ENCODE assay signal across 18 mouse cellular contexts in the genomic region with DNA sequence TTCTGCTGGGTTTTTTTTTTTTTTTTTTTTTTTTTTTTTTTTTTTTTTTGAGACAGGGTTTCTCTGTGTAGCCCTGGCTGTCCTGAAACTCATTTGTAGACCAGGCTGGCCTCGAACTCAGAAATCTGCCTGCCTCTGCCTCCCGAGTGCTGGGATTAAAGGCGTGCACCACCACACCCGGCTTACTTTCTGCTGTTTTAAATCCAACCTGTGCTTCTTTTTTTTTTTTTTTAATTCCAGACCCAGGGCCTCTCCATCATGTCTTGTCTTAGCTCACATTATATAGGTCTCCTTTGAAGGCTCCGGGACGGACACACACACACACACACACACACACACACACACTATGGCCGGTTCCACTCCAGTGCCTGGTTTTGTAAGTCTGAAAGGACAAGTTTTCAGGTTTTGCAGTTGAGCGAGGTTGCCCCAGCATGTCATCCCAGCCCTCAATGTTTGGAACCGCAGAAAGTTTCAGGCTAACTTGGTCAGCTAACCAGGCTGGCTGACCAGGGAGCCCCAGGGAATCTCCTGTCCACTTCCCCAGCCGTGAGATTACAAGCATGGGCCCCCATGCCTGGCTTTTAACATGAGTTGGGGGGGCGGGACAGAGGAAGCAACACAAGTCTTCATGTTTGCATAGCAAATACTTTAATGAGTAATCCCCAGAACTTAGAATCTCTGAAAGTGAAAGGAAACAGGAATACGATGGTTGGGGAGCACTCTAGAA. TPM values are rescaled to one million over a fixed set of nuclear protein-coding genes. Genes with fewer than 3 reads are reported as not detected.
DNase-seq lines count a peak whose midpoint lies in the region; ATAC-seq and TF ChIP-seq lines count a peak whose summit lies in the region.
"Had no signal": no experiment of that assay in that cellular context is flagged by ENCODE, and none has a peak within 500 bp of the region (broad histone marks: within the 10 kb centered on the region; RNA-seq: fewer than 3 reads in every experiment).

No protein-coding gene starts in this region.

- H3K27me3 ChIP-seq in heart, embryonic 10.5 days (ENCODE audit: insufficient read depth, poor library complexity, severe bottlenecking): no peaks in the 10 kb centered on the region
- no peaks in the 10 kb centered on the region for H3K27me3 ChIP-seq in heart, adult 2 months (ENCODE audit: control insufficient read depth, insufficient read depth, low read length)
- no peaks in the 10 kb centered on the region for H3K27me3 ChIP-seq in liver, adult 2 months (ENCODE audit: control insufficient read depth, insufficient read depth, low read length)
- no peaks in the 10 kb centered on the region for H3K27me3 ChIP-seq in MEL (ENCODE audit: control insufficient read depth in 1 of 2, insufficient read depth in 2 of 2, low read length in 2 of 2)
- H3K27me3 ChIP-seq in liver, embryonic 16.5 days (ENCODE audit: control insufficient read depth, insufficient read depth, low read depth, low read length): no peaks in the 10 kb centered on the region
- H3K27me3 ChIP-seq: forebrain, embryonic 15.5 days; neural tube, embryonic 15.5 days; Patski had no signal

- peak overlapping the region; percentile 24 for H3K4me2 ChIP-seq in liver, embryonic 16.5 days (ENCODE audit: low read depth, low read length)
- H3K4me2 ChIP-seq: forebrain, embryonic 15.5 days; neural tube, embryonic 15.5 days had no signal

- no peaks in the 10 kb centered on the region for H3K79me2 ChIP-seq in heart, adult 2 months (replicated peaks; ENCODE audit: control insufficient read depth, insufficient read depth, low read length)
- no peaks in the 10 kb centered on the region for H3K79me2 ChIP-seq in liver, adult 2 months (ENCODE audit: control insufficient read depth, insufficient read depth, low read length)
- no peaks in the 10 kb centered on the region for H3K79me2 ChIP-seq in MEL (ENCODE audit: control insufficient read depth, insufficient read depth, low read length, poor library complexity)

- no peak for DNase-seq in heart, embryonic 10.5 days (ENCODE audit: low spot score)
- DNase-seq in heart, adult 2 months: no peak
- DNase-seq in liver, adult 2 months (ENCODE audit: extremely low read depth, low read depth, low spot score): no peak
- DNase-seq in liver (no peak), MEL (ENCODE audit: low read depth, low spot score) (no peak)
- no peak for DNase-seq in layer of hippocampus, postnatal 14 days (ENCODE audit: low spot score in 2 of 2)
- DNase-seq in layer of hippocampus, adult 2 months (ENCODE audit: low spot score in 2 of 2): no peak
- DNase-seq: cerebellum, postnatal 14 days; kidney, adult 2 months; kidney, postnatal 4 days; layer of hippocampus, postnatal 36 days; thymus, postnatal 36 days had no signal

- H3K4me1 ChIP-seq in heart, embryonic 10.5 days: peaks cover 20% of the 10 kb centered on the region
- no peaks in the 10 kb centered on the region for H3K4me1 ChIP-seq in heart, adult 2 months (ENCODE audit: control insufficient read depth, insufficient read depth, low read length)
- H3K4me1 ChIP-seq in liver, adult 2 months (ENCODE audit: control insufficient read depth, insufficient read depth, low read length): 0 out of 2 replicates have a peak, but pooled peaks cover 1% of the 10 kb centered on the region
- peaks cover 0 to 11% of the 10 kb centered on the region in 2 experiments; a peak in 2 of 4 replicates for H3K4me1 ChIP-seq in MEL (ENCODE audit: control insufficient read depth in 1 of 2, insufficient read depth in 2 of 2, low read length in 2 of 2)
- H3K4me1 ChIP-seq in liver, embryonic 16.5 days (ENCODE audit: control insufficient read depth, low read depth, low read length): peaks cover 3% of the 10 kb centered on the region

- WGBS in heart, embryonic 10.5 days: 75% methylated on average over 12 of the region's 12 CpGs
- WGBS in heart, adult 2 months: 73% methylated on average over 12 of the region's 12 CpGs
- 76% methylated on average over 12 of the region's 12 CpGs for WGBS in liver, adult 2 months
- WGBS in liver, embryonic 16.5 days (ENCODE audit: insufficient replicate concordance): 43% methylated on average over 12 of the region's 12 CpGs

- peak overlapping the region; percentile 67; the same call in 1 of the 2 replicates for H3K27ac ChIP-seq in heart, embryonic 10.5 days
- H3K27ac ChIP-seq in heart, adult 2 months: no peak overlapping the region
- H3K27ac ChIP-seq in liver, adult 2 months (replicated peaks; ENCODE audit: insufficient read depth, low read depth, low read length): peak overlapping the region; percentile 28; the same call in 1 of the 2 replicates
- peak overlapping the region; percentile 77 for H3K27ac ChIP-seq in MEL (ENCODE audit: control insufficient read depth, low read depth, low read length)
- peak overlapping the region; percentile 12 for H3K27ac ChIP-seq in liver, embryonic 16.5 days (ENCODE audit: low read length)
- H3K27ac ChIP-seq in layer of hippocampus, adult 2 months: no peak overlapping the region
- H3K27ac ChIP-seq: embryonic facial prominence, embryonic 10.5 days; forebrain, embryonic 15.5 days; neural tube, embryonic 15.5 days had no signal

- no peak for TF ChIP-seq EP300 in heart, adult 2 months (IDR thresholded peaks at IDR 0.05; ENCODE audit: insufficient read depth, low read depth, low read length)
- no peak for TF ChIP-seq EP300 in MEL (IDR thresholded peaks at IDR 0.05; ENCODE audit: low read depth in 1 of 2, low read length in 2 of 2)

- ATAC-seq in liver, embryonic 16.5 days (ENCODE audit: low read depth): no peak
- ATAC-seq: forebrain, embryonic 15.5 days; Patski had no signal

- no peak for TF ChIP-seq RAD21 in MEL (IDR thresholded peaks at IDR 0.05; ENCODE audit: low read depth, low read length)

- no peak overlapping the region for H3K9ac ChIP-seq in heart, adult 2 months (ENCODE audit: low read depth, low read length)
- H3K9ac ChIP-seq in liver, adult 2 months (ENCODE audit: low read depth, low read length): no peak overlapping the region
- peak overlapping the region; percentile 41 for H3K9ac ChIP-seq in MEL (ENCODE audit: control insufficient read depth, low read depth, low read length, poor library complexity, severe bottlenecking)
- H3K9ac ChIP-seq in liver, embryonic 16.5 days (ENCODE audit: low read depth, low read length): no peak overlapping the region
- H3K9ac ChIP-seq: forebrain, embryonic 15.5 days; neural tube, embryonic 15.5 days had no signal

- no peak overlapping the region for H3K4me3 ChIP-seq in heart, embryonic 10.5 days
- no peak overlapping the region for H3K4me3 ChIP-seq in heart, adult 2 months
- no peak overlapping the region for H3K4me3 ChIP-seq in liver, adult 2 months (ENCODE audit: insufficient read depth, low read depth, low read length)
- H3K4me3 ChIP-seq in MEL (ENCODE audit: control insufficient read depth in 1 of 2, insufficient read depth in 1 of 2, low read depth in 2 of 2, low read length in 2 of 2): peak overlapping the region; percentile 36 to 47
- H3K4me3 ChIP-seq in liver, embryonic 16.5 days (ENCODE audit: low read depth, low read length): peak overlapping the region; percentile 7; the same call in 1 of the 2 replicates
- H3K4me3 ChIP-seq in layer of hippocampus, adult 2 months: no peak overlapping the region
- H3K4me3 ChIP-seq: embryonic facial prominence, embryonic 10.5 days; erythroblast, embryonic 14.5 days; forebrain, embryonic 15.5 days; neural tube, embryonic 15.5 days had no signal

- H3K9me3 ChIP-seq in heart, embryonic 10.5 days: peaks cover 5% of the 10 kb centered on the region; the same call in 1 of the 2 replicates
- no peaks in the 10 kb centered on the region for H3K9me3 ChIP-seq in MEL (replicated peaks; ENCODE audit: insufficient read depth, low read length)
- H3K9me3 ChIP-seq in liver, embryonic 16.5 days (replicated peaks; ENCODE audit: control insufficient read depth, low read length): no peaks in the 10 kb centered on the region
- H3K9me3 ChIP-seq: forebrain, embryonic 15.5 days; neural tube, embryonic 15.5 days had no signal

- TF ChIP-seq POLR2A in heart, adult 2 months (IDR thresholded peaks at IDR 0.05; ENCODE audit: insufficient read depth, low read depth, low read length): no peak
- no peak for TF ChIP-seq POLR2A in liver, adult 2 months (IDR thresholded peaks at IDR 0.05; ENCODE audit: extremely low read depth, insufficient read depth, low read length)
- no peak for TF ChIP-seq POLR2A in MEL (IDR thresholded peaks at IDR 0.05; ENCODE audit: control insufficient read depth in 1 of 2, insufficient read depth in 1 of 2, low read depth in 1 of 2, low read length in 2 of 2, poor library complexity in 1 of 2)

- H3K36me3 ChIP-seq in heart, embryonic 10.5 days: no peaks in the 10 kb centered on the region
- H3K36me3 ChIP-seq in heart, adult 2 months (ENCODE audit: control insufficient read depth, insufficient read depth, low read length): no peaks in the 10 kb centered on the region
- H3K36me3 ChIP-seq in liver, adult 2 months (ENCODE audit: control insufficient read depth, insufficient read depth, low read length): no peaks in the 10 kb centered on the region
- peaks cover 0 to 4% of the 10 kb centered on the region in 2 experiments; a peak in 2 of 4 replicates for H3K36me3 ChIP-seq in MEL (ENCODE audit: control insufficient read depth in 1 of 2, insufficient read depth in 2 of 2, low read length in 2 of 2)
- H3K36me3 ChIP-seq in liver, embryonic 16.5 days (ENCODE audit: control insufficient read depth, insufficient read depth): no peaks in the 10 kb centered on the region
- H3K36me3 ChIP-seq: embryonic facial prominence, embryonic 10.5 days; forebrain, embryonic 15.5 days; neural tube, embryonic 15.5 days had no signal

- TF ChIP-seq CTCF in heart, adult 2 months (IDR thresholded peaks at IDR 0.05): no peak
- TF ChIP-seq CTCF in liver, adult 2 months (IDR thresholded peaks at IDR 0.05; ENCODE audit: low read depth, low read length): no peak
- TF ChIP-seq CTCF in MEL (IDR thresholded peaks at IDR 0.05 in 2 of 3, conservative IDR thresholded peaks at IDR 0.05 in 1 of 3; ENCODE audit: control insufficient read depth in 1 of 3, insufficient read depth in 1 of 3, low read depth in 2 of 3, low read length in 3 of 3, poor library complexity in 1 of 3, severe bottlenecking in 1 of 3): no peak
- no peak for TF ChIP-seq CTCF in layer of hippocampus, adult 2 months (conservative IDR thresholded peaks at IDR 0.05)

- intact Hi-C loops in heart, adult 2 months (cut with DNase I): no loop called here

RNA-seq across cellular contexts. Expression of gene Scarb1, which starts 16.8 kb away (rescaled TPM):
- 73.1 and 94.3 TPM in 2 replicates for polyA plus RNA-seq in heart, embryonic 10.5 days (2016; fragmentation: Nextera tagmentation; extraction: Ambion mirVana)
- total RNA-seq in heart, adult 2 months (2021): 10 to 100 TPM; 23.6 to 27.8 TPM
- 55.5 and 77.5 TPM in 2 replicates for polyA plus RNA-seq in heart, adult 2 months (2012; rRNA removed)
- total RNA-seq in liver, adult 2 months (2014; rRNA removed): 72.4 and 108 TPM in 2 replicates
- 189 and 223 TPM in 2 replicates for polyA plus RNA-seq in liver, adult 2 months (2012; rRNA removed)
- 51.4 and 53.1 TPM in 2 replicates for total RNA-seq in MEL (2012; rRNA removed)
- 10 to 100 TPM in 1 of 2 experiments, not detected in 1; 98.3 TPM for polyA plus RNA-seq in MEL (2012; ENCODE audit: insufficient read depth in 1 of 2, insufficient read length in 2 of 2, low read depth in 1 of 2, low replicate concordance in 2 of 2, missing spikeins in 1 of 2)
- 78.3 and 89.5 TPM in 2 replicates for polyA plus RNA-seq in liver, embryonic 16.5 days (2015; fragmentation: Nextera tagmentation; extraction: Ambion mirVana)
- total RNA-seq in layer of hippocampus, postnatal 14 days (2021): 10 to 100 TPM; 46.1 to 54.3 TPM
- total RNA-seq in layer of hippocampus, adult 2 months (2021): 10 to 100 TPM; 34.5 to 35.1 TPM

RNA-seq across cellular contexts. Expression of gene Gm10382, which starts 31.4 kb away (rescaled TPM):
- 0.34 and 0.67 TPM in 2 replicates for polyA plus RNA-seq in heart, embryonic 10.5 days (2016; fragmentation: Nextera tagmentation; extraction: Ambion mirVana)
- total RNA-seq in heart, adult 2 months (2021): under 1 TPM in 1 of 2 experiments, not detected in 1; 0.21 TPM
- polyA plus RNA-seq in heart, adult 2 months (2012; rRNA removed): 0.12 and 0.23 TPM in 2 replicates
- total RNA-seq in liver, adult 2 months (2014; rRNA removed): 0.13 TPM in 1 of 2 replicates, not detected in the other
- polyA plus RNA-seq in liver, adult 2 months (2012; rRNA removed): 0.16 and 0.24 TPM in 2 replicates
- total RNA-seq in MEL (2012; rRNA removed): 0.65 TPM in 2 replicates
- polyA plus RNA-seq in MEL (2012; ENCODE audit: insufficient read depth in 1 of 2, insufficient read length in 2 of 2, low read depth in 1 of 2, low replicate concordance in 2 of 2, missing spikeins in 1 of 2): under 1 TPM in 1 of 2 experiments, not detected in 1; 0.96 TPM
- 0.18 and 0.27 TPM in 2 replicates for polyA plus RNA-seq in liver, embryonic 16.5 days (2015; fragmentation: Nextera tagmentation; extraction: Ambion mirVana)
- total RNA-seq in layer of hippocampus, postnatal 14 days (2021): under 1 TPM; 0.28 to 0.52 TPM
- total RNA-seq in layer of hippocampus, adult 2 months (2021): not detected
- total RNA-seq: layer of hippocampus, postnatal 36 days had no signal

RNA-seq across cellular contexts. Expression of gene Ubc, which starts 32.3 kb away (rescaled TPM):
- 921 and 966 TPM in 2 replicates for polyA plus RNA-seq in heart, embryonic 10.5 days (2016; fragmentation: Nextera tagmentation; extraction: Ambion mirVana)
- 1,000 to 10,000 TPM in 1 of 2 experiments, 100 to 1,000 TPM in 1; 894 to 1,473 TPM for total RNA-seq in heart, adult 2 months (2021)
- 664 and 1,033 TPM in 2 replicates for polyA plus RNA-seq in heart, adult 2 months (2012; rRNA removed)
- total RNA-seq in liver, adult 2 months (2014; rRNA removed): 634 and 1,049 TPM in 2 replicates
- 990 and 1,297 TPM in 2 replicates for polyA plus RNA-seq in liver, adult 2 months (2012; rRNA removed)
- total RNA-seq in MEL (2012; rRNA removed): 511 and 526 TPM in 2 replicates
- polyA plus RNA-seq in MEL (2012; ENCODE audit: insufficient read depth in 1 of 2, insufficient read length in 2 of 2, low read depth in 1 of 2, low replicate concordance in 2 of 2, missing spikeins in 1 of 2): 1,000 to 10,000 TPM in 1 of 2 experiments, 100 to 1,000 TPM in 1; 113 to 1,075 TPM
- polyA plus RNA-seq in liver, embryonic 16.5 days (2015; fragmentation: Nextera tagmentation; extraction: Ambion mirVana): 573 and 608 TPM in 2 replicates
- total RNA-seq in layer of hippocampus, postnatal 14 days (2021): 100 to 1,000 TPM; 755 to 828 TPM
- 100 to 1,000 TPM; 713 to 818 TPM for total RNA-seq in layer of hippocampus, adult 2 months (2021)

Comparison
In these comparisons a context has a peak if more than half of its experiments do, and no peak if none do; other contexts are left out.
1. H3K27ac ChIP-seq: peak in heart, embryonic 10.5 days (single experiment), liver, adult 2 months (single experiment), MEL (single experiment) and liver, embryonic 16.5 days (single experiment); none in heart, adult 2 months (single experiment) and layer of hippocampus, adult 2 months (single experiment).
2. H3K4me3 ChIP-seq: peak in MEL (2 of 2) and liver, embryonic 16.5 days (single experiment); none in heart, embryonic 10.5 days (single experiment), heart, adult 2 months (single experiment), liver, adult 2 months (single experiment) and layer of hippocampus, adult 2 months (single experiment).